In the genomic region with DNA sequence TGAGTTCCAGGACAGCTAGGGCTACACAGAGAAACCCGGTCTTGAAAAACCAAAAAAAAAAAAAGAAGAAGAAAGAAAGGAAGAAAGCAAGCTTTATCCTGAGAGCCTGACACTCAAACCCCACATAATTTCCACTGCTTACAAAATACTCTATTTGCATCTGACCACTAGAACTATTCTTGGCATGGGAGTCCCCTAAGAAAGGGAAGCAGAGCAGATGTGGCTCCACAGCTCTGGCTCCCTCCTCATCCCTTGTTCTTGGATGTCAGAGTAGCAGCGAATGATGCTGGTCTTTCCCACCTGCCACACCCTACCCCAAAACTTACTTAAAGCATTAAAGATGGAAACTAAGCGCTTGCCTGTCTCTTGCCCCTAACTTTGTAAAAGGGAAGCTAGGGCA, we compare ENCODE assay signal across 9 mouse cellular contexts. TPM values are rescaled to one million over a fixed set of nuclear protein-coding genes. Genes with fewer than 3 reads are reported as not detected.
DNase-seq lines count a peak whose midpoint lies in the region; ATAC-seq and TF ChIP-seq lines count a peak whose summit lies in the region.
"Had no signal": no experiment of that assay in that cellular context is flagged by ENCODE, and none has a peak within 500 bp of the region (broad histone marks: within the 10 kb centered on the region; RNA-seq: fewer than 3 reads in every experiment).

No protein-coding gene starts in this region.

- H3K27ac ChIP-seq in kidney, embryonic 15.5 days: no peak overlapping the region
- no peak overlapping the region for H3K27ac ChIP-seq in embryonic facial prominence, embryonic 14.5 days (replicated peaks; ENCODE audit: low read depth, low read length)
- H3K27ac ChIP-seq in intestine, embryonic 16.5 days (ENCODE audit: low read length): no peak overlapping the region

- peak overlapping the region; percentile 79 for H3K4me2 ChIP-seq in kidney, embryonic 15.5 days
- H3K4me2 ChIP-seq in embryonic facial prominence, embryonic 14.5 days (ENCODE audit: low read depth, low read length): peak overlapping the region; percentile 97
- H3K4me2 ChIP-seq in intestine, embryonic 16.5 days (ENCODE audit: low read depth, low read length): peak overlapping the region; percentile 92
- peak overlapping the region; percentile 98 for H3K4me2 ChIP-seq in myocyte (ENCODE audit: low read depth)

- peak overlapping the region; percentile 93 for H3ac ChIP-seq in myocyte (ENCODE audit: control insufficient read depth, insufficient read length)

- no peak for TF ChIP-seq POLR2A in myocyte (IDR thresholded peaks at IDR 0.05; ENCODE audit: insufficient read length, low read depth)

- DNase-seq in kidney, postnatal 10 days: no peak
- DNase-seq in embryonic facial prominence, embryonic 14.5 days (ENCODE audit: low spot score): no peak
- no peak for DNase-seq in adrenal gland, postnatal 14 days
- no peak for DNase-seq in thymus, adult 18-20 months
- no peak for DNase-seq in adrenal gland, adult 2 months
- DNase-seq: kidney, postnatal 14 days had no signal

- ATAC-seq in kidney, embryonic 15.5 days (replicated peaks; ENCODE audit: low FRiP score): no peak
- no peak for ATAC-seq in embryonic facial prominence, embryonic 14.5 days (ENCODE audit: low read depth)
- no peak for ATAC-seq in intestine, embryonic 16.5 days

- H3K79me2 ChIP-seq in myocyte (ENCODE audit: control insufficient read depth, insufficient read depth): peaks cover 62% of the 10 kb centered on the region

- H3K27me3 ChIP-seq in kidney, embryonic 15.5 days: no peaks in the 10 kb centered on the region
- no peaks in the 10 kb centered on the region for H3K27me3 ChIP-seq in embryonic facial prominence, embryonic 14.5 days (replicated peaks; ENCODE audit: control insufficient read depth, insufficient read depth, low read length)
- no peaks in the 10 kb centered on the region for H3K27me3 ChIP-seq in intestine, embryonic 16.5 days (replicated peaks; ENCODE audit: control insufficient read depth, insufficient read depth, low read length)
- H3K27me3 ChIP-seq in myocyte (ENCODE audit: control insufficient read depth, insufficient read depth, insufficient read length): no peaks in the 10 kb centered on the region

- H3K4me1 ChIP-seq in kidney, embryonic 15.5 days: peaks cover 25% of the 10 kb centered on the region
- H3K4me1 ChIP-seq in embryonic facial prominence, embryonic 14.5 days (ENCODE audit: control insufficient read depth, insufficient read depth, low read length): peaks cover 14% of the 10 kb centered on the region
- H3K4me1 ChIP-seq in intestine, embryonic 16.5 days (ENCODE audit: control insufficient read depth, insufficient read depth, low read length): peaks cover 41% of the 10 kb centered on the region

- H3K36me3 ChIP-seq in kidney, embryonic 15.5 days: no peaks in the 10 kb centered on the region
- H3K36me3 ChIP-seq in embryonic facial prominence, embryonic 14.5 days (ENCODE audit: control insufficient read depth, insufficient read depth, low read length): no peaks in the 10 kb centered on the region
- no peaks in the 10 kb centered on the region for H3K36me3 ChIP-seq in intestine, embryonic 16.5 days (ENCODE audit: control insufficient read depth, insufficient read depth, low read length)
- H3K36me3 ChIP-seq in myocyte (ENCODE audit: control insufficient read depth, insufficient read depth): no peaks in the 10 kb centered on the region

- peak overlapping the region; percentile 82 for H3K4me3 ChIP-seq in kidney, embryonic 15.5 days (replicated peaks)
- peak overlapping the region; percentile 97 for H3K4me3 ChIP-seq in embryonic facial prominence, embryonic 14.5 days (ENCODE audit: low read depth, low read length)
- H3K4me3 ChIP-seq in intestine, embryonic 16.5 days (ENCODE audit: low read length): peak overlapping the region; percentile 97
- peak overlapping the region; percentile 47 for H3K4me3 ChIP-seq in myocyte

- 76% methylated on average over 3 of the region's 3 CpGs for WGBS in kidney, embryonic 15.5 days
- 72% methylated on average over 3 of the region's 3 CpGs for WGBS in embryonic facial prominence, embryonic 14.5 days
- 65% methylated on average over 3 of the region's 3 CpGs for WGBS in intestine, embryonic 16.5 days

- H3K9ac ChIP-seq in kidney, embryonic 15.5 days: 0 out of 2 replicates have a peak overlapping the region, but pooled peaks have one; percentile 94
- H3K9ac ChIP-seq in embryonic facial prominence, embryonic 14.5 days (ENCODE audit: low read depth, low read length): peak overlapping the region; percentile 96; the same call in 1 of the 2 replicates
- H3K9ac ChIP-seq in intestine, embryonic 16.5 days (ENCODE audit: low read depth, low read length): peak overlapping the region; percentile 97; the same call in 1 of the 2 replicates

- H3K9me3 ChIP-seq in kidney, embryonic 15.5 days (replicated peaks): no peaks in the 10 kb centered on the region
- no peaks in the 10 kb centered on the region for H3K9me3 ChIP-seq in embryonic facial prominence, embryonic 14.5 days (ENCODE audit: control insufficient read depth, low read length)
- H3K9me3 ChIP-seq in intestine, embryonic 16.5 days (ENCODE audit: control insufficient read depth, low read length): no peaks in the 10 kb centered on the region

TF ChIP-seq in myocyte, 11 proteins besides CTCF, POLR2A, EP300 and RAD21:
- no peak for TF ChIP-seq SRF (IDR thresholded peaks at IDR 0.05; ENCODE audit: control insufficient read depth, insufficient read length, low read depth)
- TF ChIP-seq TCF12 (IDR thresholded peaks at IDR 0.05; ENCODE audit: insufficient read depth, poor library complexity, severe bottlenecking): no peak
- TF ChIP-seq MYOG (IDR thresholded peaks at IDR 0.05; ENCODE audit: control insufficient read depth in 1 of 3, insufficient read depth in 1 of 3, insufficient read length in 2 of 3, low read depth in 2 of 3): no peak
- no peak for TF ChIP-seq POLR2AphosphoS2 (IDR thresholded peaks at IDR 0.05; ENCODE audit: insufficient read length, low read depth)
- no peak for TF ChIP-seq MYOD1 (IDR thresholded peaks at IDR 0.05; ENCODE audit: control insufficient read depth in 1 of 3, insufficient read length in 2 of 3, low read depth in 2 of 3)
- no peak for TF ChIP-seq TCF3 (IDR thresholded peaks at IDR 0.05; ENCODE audit: insufficient read length, low read depth)
- no peak for TF ChIP-seq USF1 (IDR thresholded peaks at IDR 0.05; ENCODE audit: low read depth)
- TF ChIP-seq REST (IDR thresholded peaks at IDR 0.05; ENCODE audit: insufficient read depth, insufficient read length): no peak
- no peak for TF ChIP-seq MAX (IDR thresholded peaks at IDR 0.05; ENCODE audit: low read depth)
- TF ChIP-seq E2F4 (IDR thresholded peaks at IDR 0.05; ENCODE audit: insufficient read depth): no peak
- TF ChIP-seq CEBPB (IDR thresholded peaks at IDR 0.05; ENCODE audit: insufficient read depth, poor library complexity, severe bottlenecking): no peak

RNA-seq across cellular contexts. Expression of a gene that starts 16.6 kb away (rescaled TPM):
- polyA plus RNA-seq in kidney, embryonic 15.5 days (2015; fragmentation: Nextera tagmentation; extraction: Ambion mirVana): 0.36 and 0.44 TPM in 2 replicates
- polyA plus RNA-seq in embryonic facial prominence, embryonic 14.5 days (2014; fragmentation: Nextera tagmentation; extraction: Ambion mirVana): 0.25 and 0.66 TPM in 2 replicates
- polyA plus RNA-seq in intestine, embryonic 16.5 days (2015; fragmentation: Nextera tagmentation; extraction: Ambion mirVana): 0.13 and 0.43 TPM in 2 replicates
- not detected for polyA plus RNA-seq in myocyte (2012; fragmentation: generic; extraction: Trizol)
- 1.1 and 4.7 TPM in 2 replicates for total RNA-seq in adrenal gland, postnatal 14 days (2021)
- under 1 TPM; 0.26 to 0.73 TPM for total RNA-seq in adrenal gland, adult 2 months (2021)
- 0.03 and 0.08 TPM in 2 replicates for polyA plus RNA-seq in adrenal gland, adult 2 months (2012; rRNA removed)

RNA-seq across cellular contexts. Expression of a gene that starts 17.2 kb away (rescaled TPM):
- 23.8 and 23.9 TPM in 2 replicates for polyA plus RNA-seq in kidney, embryonic 15.5 days (2015; fragmentation: Nextera tagmentation; extraction: Ambion mirVana)
- 17.9 and 18.5 TPM in 2 replicates for polyA plus RNA-seq in embryonic facial prominence, embryonic 14.5 days (2014; fragmentation: Nextera tagmentation; extraction: Ambion mirVana)
- polyA plus RNA-seq in intestine, embryonic 16.5 days (2015; fragmentation: Nextera tagmentation; extraction: Ambion mirVana): 15.2 and 19.7 TPM in 2 replicates
- polyA plus RNA-seq in myocyte (2012; fragmentation: generic; extraction: Trizol): 69.6 TPM
- 16.7 and 24.3 TPM in 2 replicates for total RNA-seq in adrenal gland, postnatal 14 days (2021)
- total RNA-seq in adrenal gland, adult 2 months (2021): 10 to 100 TPM; 23.0 to 38.9 TPM
- polyA plus RNA-seq in adrenal gland, adult 2 months (2012; rRNA removed): 32.1 and 33.1 TPM in 2 replicates

Comparison
In these comparisons a context has a peak if more than half of its experiments do, and no peak if none do; other contexts are left out.
1. H3K4me3 ChIP-seq: peak in every context shown above with its lines; median percentile 97 in embryonic facial prominence, embryonic 14.5 days; 97 in intestine, embryonic 16.5 days; 82 in kidney, embryonic 15.5 days; 47 in myocyte.